Mouse (Mus musculus) liver, adult (tissue): ENCODE measurements around the gene Dst.

Experiments
- GATA4 ChIP-seq: IDR thresholded peaks from 2 replicates; pipeline ENCODE4 v1.6.1; 2014; ENCODE audit warnings: mild to moderate bottlenecking, low read length; ENCODE audit not compliant: insufficient replicate concordance

Gene Dst

DNA sequence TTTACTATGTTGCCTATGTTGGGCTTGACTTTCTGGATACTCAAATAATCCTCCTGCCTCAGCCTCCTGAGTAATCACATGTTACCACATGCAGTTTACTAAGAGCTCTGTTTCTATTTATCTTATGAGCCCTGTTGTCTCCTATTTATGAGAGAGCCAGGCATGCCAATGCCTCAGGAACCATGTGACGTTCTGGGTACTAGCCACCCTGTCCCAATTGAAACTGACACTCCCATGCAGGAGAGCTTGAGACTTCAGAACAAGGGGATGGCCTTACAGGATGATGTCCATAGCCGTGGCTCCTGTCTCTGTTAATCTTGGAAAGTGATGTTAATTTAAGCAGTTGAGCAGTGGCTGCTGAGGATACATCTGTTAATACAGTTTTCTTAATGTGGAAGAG is 220.8 kb downstream of the Dst start:
- no peak for TF ChIP-seq GATA4

DNA sequence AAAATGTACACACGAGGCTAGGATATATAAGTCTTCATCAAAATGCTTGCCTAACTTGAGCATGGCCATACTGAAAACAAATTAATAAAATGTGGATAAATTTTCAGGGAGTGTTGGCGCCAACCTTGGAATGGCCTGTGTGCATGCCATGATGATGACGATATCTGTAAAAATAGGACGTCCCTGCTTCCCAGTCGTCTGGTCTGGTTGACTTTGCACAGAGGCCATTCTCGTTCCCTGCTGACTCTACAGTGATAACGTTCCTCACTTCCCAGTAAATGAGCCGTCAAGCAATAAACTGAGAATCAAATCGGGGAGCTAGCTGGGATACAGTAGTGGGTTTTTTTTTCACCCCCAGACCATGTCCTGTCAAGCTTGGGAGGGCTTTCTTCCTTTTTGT is 221.7 kb downstream of the Dst start:
- TF ChIP-seq GATA4, result no peak

DNA sequence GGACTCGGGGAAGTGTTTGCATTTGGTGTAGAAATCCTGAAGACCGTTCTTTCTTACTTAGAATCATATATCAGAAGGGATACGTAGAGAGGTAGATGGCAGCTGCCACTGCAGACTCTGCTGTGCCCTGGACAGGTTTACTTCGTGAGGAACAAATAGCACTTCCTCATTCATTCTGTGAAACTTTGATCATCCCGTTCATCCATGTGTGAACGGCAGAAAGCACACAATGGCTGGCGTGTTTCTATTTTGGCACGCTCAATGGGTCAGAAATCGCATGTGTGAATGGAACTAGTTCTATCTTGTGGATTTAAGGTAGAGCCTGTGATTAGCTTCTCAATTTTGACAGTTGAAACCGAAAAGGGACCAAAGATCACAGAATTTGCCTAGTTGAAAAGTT is 222.8 kb downstream of the Dst start:
- TF ChIP-seq GATA4, result no peak

DNA sequence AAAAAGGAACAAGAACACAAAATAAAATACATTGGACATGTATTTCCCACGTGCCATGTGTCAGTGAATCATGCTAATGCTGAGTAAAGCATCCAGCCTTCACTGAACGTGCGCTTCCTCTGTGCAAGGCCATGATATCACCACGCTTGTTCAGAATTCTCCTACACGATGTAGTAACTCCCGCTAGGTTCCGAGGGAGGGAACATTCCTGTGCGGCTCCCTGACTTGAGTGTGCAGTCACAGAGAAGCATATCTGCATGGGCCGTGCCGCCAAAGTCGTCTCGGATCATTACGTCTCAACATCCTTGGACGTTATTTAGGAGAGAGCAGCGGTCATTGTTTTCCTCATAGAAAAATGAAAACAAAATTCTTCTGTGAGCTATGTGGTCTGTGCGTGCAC is 224.8 kb downstream of the Dst start:
- no peak for TF ChIP-seq GATA4

DNA sequence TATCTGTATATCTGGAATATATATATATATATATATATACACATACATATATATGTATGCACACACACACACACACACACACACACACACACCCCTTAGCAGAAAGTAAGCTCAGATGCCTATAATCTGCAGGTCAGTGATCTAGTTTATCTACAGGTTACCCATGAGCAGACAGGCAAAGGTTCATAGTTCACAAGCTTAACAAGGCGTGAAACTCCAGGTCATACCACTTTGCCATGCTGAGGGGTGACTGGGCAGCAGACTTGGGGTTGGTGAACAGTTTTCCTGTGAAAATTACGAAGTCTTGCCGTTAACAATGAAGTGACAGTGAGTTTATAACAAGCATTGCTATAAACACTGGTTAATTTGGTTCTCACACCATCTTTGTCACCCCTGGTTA is 227.5 kb downstream of the Dst start:
- TF ChIP-seq GATA4, result no peak

DNA sequence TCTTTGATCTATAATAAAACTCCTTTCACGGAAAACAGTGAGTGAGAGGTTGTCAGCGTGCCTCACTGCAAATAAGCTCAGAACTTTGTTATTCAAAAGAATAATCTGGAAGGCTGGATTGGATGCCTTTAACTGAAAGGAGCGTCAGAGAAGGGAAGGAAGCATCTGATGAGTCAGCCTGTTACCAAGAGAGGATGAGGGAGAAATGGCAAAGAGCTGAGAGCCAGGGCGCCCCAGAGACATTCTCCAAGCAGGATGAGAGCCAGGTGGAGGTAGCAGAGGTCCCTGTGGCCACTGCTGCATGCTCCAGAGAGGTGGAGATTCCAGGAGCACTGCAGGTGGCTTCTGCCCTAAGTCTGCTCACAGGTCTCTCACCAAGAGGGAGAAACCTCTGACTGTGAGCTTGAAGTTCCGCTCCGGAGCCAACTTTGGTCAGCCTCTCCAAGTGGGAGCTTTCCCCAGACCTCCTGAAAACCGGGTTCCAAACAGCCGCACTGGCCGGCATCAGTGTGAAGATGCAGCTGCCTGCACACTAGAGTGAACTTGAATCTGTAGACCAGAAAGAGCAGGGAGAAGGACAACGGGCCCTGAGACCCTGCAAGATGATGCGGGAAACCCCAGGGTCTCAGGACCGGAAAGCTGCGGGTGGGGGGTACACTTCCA is 231.3 kb downstream of the Dst start:
- no peak for TF ChIP-seq GATA4

DNA sequence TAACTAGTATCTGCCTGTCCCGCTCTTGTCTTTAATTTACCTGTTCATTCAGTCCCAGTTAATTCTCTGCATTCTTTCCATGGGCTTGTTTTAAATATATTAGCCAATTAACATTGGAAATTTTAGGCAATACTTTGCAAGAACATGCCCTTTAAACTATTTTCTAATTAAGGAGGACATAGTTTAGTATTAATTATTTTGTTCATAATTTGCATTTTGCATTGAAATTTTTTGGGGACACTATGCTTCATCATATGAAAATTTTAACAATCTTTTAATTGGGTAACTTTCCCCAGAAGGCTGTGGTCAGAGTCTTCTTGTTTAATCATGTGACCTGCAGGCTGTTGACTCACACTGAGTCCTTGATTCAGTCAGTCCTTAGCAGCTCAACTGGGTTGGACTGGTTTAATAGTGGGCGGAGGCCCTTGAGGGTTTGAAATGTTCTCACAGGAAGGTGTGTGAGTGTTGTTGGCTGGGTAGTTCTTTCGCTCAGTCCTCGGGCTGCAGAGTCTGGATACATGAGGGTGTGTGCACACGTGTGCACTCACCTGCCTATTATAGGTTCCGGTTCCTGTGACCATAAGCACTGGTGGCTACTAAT is 231.9 kb downstream of the Dst start:
- TF ChIP-seq GATA4, result no peak

DNA sequence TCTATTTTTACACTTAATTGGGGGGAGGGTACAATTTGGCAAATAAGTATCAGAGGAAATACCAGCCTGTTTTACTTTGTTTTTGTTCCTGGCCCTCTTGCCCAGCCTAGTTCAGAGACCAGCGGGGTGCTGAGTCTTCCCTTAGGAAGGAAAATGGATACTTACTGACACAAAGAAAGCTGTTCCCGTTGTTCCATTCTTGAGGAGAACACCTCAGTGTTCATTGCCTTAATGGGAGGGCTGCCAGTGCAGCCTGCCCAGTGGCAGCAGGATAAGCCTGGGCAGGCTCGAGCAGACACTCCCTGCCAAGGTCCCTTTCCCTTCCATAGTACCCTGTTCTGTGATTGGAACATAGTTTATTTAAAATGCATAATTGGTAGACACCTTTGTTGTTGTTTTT is 232.7 kb downstream of the Dst start:
- no peak for TF ChIP-seq GATA4

DNA sequence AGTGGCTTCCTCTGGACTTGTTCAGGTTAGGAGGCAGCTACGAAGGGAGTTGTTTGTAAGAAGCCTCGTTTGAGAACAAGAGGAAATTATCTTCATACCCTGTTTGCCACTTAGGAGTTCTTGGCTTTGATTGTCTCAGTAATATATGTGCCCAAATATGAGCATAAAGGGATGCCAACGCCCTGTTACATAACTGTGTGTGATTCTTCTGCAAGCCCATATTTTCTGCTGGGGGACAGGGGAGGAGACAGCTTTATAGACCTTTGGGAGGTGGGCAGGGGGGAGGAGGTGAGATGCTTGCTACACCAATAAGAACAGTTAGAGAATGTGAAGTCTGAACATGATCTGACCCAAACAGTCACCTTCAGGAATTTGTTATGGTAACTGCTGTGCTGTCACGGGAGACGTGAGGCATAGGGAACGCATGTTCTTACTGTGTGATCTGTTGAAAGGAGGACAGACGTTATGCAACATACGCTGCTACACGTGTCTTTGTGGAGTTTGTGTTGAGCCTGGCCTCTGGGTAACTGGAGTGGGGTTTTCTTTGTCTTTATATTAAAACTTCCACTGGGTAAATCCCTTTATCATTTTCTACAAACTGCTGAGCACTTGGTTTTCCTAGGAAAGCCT is 235.0 kb downstream of the Dst start:
- no peak for TF ChIP-seq GATA4

DNA sequence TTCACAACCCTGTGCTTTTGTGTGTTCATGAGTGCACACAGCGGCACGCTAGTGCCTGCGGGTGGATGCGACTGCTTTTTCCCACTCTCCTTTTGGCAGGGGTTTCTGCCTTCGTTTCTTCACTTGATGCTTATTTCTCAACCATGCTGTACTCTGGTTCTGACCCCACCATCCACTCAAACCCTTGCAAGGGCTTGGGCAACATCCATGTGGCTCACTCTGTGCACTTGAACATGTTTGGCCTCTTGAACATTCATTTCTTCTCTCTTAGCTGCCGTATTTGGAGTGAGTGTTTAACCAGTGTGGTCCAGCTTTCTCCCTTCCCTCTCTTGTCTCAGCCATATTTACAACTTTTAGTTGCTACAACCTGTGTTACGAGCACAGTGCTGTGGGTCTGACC is 236.8 kb downstream of the Dst start:
- no peak for TF ChIP-seq GATA4

DNA sequence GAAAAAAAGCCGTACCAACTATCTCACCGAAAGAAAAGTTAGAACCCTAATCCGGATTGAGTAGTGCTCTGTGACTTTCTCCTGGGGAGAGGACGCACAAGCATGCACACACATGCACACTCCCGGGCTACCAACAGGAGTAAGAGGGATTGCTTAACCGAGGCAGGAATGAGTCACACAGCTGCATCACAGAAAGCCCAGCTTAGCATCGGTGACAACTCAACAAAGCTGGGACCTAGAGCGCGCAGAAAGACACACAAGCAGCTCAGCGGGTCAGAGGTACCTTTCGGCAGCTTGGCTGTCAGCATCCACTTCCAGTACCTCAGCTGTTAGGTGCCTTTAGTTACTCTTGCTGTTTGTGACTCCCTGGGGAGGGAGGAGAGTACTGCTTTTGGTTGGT is 240.0 kb downstream of the Dst start:
- no peak for TF ChIP-seq GATA4

DNA sequence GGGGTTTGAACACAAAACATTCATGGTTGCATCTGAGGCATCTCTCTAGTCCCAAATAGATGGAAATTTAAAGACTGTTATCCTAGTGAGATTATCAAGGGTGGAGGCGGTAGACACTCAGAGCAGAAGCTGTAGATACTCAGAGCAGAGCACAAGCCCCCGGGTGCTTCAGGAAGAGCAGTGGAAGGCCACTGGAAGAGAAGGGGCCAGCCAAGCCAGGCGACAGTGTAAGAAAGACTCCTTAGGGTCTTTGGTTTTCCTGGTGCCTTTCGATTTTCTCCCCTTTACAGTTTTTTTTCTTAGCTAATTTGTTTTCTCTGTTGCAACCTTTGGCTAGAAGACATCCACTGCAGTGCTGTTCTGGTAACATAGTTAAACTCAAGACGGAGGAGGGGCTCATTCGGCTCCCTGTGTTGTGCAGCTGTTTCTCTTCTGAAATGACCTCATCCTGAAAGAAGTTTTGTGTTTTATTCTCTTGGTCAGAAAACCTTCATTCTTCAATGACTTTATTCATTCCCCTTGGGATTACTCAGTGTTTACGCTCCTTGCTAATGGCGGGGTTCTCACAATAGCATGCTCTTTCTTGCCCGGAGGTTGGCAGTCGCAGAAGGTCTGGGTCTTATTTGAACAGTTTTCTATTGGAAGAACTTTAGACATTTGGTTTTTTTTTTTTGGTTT is 242.5 kb downstream of the Dst start:
- no peak for TF ChIP-seq GATA4

DNA sequence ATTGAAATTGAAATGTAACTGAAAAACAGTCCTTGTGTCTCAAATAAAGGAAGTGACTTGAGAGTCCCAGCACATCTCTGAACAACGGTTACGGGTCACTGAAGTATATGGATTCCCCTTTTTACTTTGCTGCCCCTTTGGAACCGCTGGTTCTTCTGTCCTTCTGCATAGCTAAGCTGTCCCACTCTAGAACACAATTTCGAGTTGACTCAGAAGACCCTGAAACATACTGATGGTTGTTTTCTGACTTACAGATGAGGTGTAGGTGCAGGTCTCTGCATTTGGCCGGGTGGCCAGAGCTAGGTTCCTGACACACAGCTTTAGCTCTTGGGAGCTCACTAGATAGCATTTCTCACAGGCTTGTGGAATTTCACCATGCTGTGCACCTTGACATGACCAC is 244.7 kb downstream of the Dst start:
- TF ChIP-seq GATA4, result no peak

DNA sequence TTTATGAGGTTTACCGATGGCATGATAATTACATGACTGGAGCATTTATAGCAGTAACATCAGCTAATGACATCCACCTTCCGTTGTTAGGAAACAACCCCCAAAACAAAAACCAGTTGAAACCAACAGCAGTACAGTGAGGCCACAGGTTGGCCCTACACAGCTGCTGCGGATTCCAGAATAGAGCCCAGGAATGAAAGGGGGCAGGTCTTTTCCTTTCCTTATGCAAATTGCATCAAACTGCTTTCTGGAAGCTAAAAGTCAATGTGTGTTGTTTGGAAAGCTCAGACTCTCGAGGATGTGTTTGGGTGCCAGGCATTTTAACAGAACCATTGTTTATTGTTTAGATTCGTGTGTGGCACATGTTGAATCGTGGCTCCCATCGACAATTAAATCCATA is 248.0 kb downstream of the Dst start:
- TF ChIP-seq GATA4, result no peak

DNA sequence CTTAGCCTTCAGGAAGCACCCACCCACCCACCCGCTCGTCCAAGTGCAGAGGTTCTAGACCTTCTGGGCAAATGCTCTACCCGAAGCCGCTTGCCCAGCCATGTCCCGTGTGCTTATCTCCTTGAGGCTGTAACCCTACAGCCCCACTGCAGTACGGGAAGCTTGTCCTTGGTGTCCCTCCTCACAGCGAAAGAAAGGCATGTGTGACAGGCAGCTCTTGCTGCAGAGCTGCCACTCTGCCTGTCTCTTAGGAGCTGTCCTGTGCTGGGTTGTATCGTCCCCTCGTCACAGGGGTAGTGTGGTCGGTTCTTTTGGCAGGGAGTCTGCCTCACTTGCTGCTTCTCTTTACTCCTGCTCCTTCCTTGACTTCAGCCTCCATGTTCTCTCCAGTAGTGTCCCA is 249.7 kb downstream of the Dst start:
- no peak for TF ChIP-seq GATA4

DNA sequence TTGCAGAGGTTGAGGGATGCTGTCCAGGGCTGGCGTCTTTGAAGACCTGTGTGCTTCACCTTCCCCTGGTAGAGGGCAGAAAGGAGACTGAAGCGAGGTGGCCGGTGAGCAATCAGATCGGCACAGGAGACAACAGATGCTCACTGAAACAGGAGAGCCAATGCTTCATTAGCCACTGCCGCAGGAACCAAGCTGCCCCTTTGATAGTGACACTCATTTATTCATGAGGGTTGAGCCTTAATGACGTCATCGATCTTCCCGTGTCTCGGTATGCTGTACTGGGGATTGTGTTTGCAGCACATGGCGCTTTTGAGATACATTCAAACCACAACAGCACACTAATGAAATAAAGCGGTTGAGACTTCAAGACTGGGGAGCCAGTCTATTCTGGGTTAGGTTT is 250.8 kb downstream of the Dst start:
- no peak for TF ChIP-seq GATA4
